Mouse (Mus musculus) left cerebral cortex, adult 2 months (tissue): ENCODE results near the gene Susd5. TPM values are rescaled to one million over a fixed set of nuclear protein-coding genes. Genes with fewer than 3 reads are reported as not detected.

Experiments used
- DNase-seq, 2 experiments: peaks; one replicate each; pipeline ENCODE4 v3.0.0; 2021 to 2022; ENCODE audit warnings: low spot score in 2 of 2, mixed read lengths in 1 of 2; ENCODE audit errors: extremely low spot score in 1 of 2
- H3K27ac ChIP-seq: fragments of 200-600 bp; 2 replicates; pipeline ENCODE4 v1.8.1; 2022
- H3K4me3 ChIP-seq: fragments of 200-600 bp; 2 replicates; pipeline ENCODE4 v1.8.1; 2022
- CTCF ChIP-seq: fragments of 200-600 bp; IDR thresholded peaks from 2 replicates; pipeline ENCODE4 v1.8.1; 2022; ENCODE audit warnings: antibody characterized with exemption, mild to moderate bottlenecking, moderate library complexity
- intact Hi-C: fragments of 180-260 bp; cut with DNase I; formaldehyde crosslinking; loops from one replicate; pipeline ENCODE4 v1.15.1; 2025
- long read RNA-seq, 2 experiments: library from polyadenylated mRNA; stranded (forward); transcript quantifications; one replicate each; pipeline ENCODE4 v2.0.0; 2021; ENCODE audit warnings: borderline mapping rate in 2 of 2
- total RNA-seq, 2 experiments: library from RNA; stranded (reverse); gene quantifications; 2 replicates each; pipeline ENCODE4 v1.2.3; 2021

Susd5 gene
- total RNA-seq, result 10 to 100 TPM in 1 of 2 experiments, 1 to 10 TPM in 1; 9.1 to 11.8 TPM
- long read RNA-seq, experiment 1, full-length matches to known transcripts, result 15 of 17 reads
- long read RNA-seq, experiment 1, partial matches to known transcripts, result 0 of 17 reads
- long read RNA-seq, experiment 1, other reads (novel, unspliced or antisense), result 2 of 17 reads
- long read RNA-seq, experiment 2, full-length matches to known transcripts, result 15 of 16 reads
- long read RNA-seq, experiment 2, partial matches to known transcripts, result 0 of 16 reads
- long read RNA-seq, experiment 2, other reads (novel, unspliced or antisense), result 1 of 16 reads

DNA sequence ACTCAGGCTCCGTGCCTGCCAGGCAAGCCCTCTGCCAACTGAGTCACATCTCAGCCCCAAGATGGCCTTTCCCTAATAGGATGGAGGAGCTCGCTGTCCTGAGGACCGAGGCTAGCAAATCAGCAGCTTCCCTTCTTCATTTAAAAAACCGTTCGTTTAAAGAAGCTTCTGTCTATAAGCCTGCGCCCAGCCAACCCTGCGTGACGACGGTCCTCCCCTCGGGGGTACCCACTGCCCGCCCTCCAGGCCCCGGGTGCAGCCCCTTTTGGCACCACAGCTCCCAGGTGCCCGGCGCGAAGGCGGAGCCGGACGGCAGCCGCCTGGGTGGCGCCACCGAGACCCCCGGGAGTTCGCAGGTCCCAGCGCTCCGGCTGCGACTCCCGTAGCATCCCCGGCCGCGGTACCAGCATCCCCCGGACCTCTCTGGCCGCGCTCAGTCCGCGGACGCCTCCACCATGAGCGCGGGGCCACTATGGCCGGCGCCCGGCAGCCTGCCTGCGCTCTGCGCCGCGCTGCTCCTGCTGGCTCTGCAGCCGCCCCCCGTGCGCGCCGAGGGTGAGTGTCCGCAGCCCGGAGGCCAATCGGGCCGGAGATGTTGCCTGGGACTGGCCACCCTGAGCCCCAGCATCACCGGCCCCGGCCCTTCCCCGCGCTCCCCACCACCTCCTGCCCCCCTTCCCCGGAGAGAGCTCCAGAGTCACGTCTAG, at the start of gene Susd5:
Susd5 (plus strand) TSS at position 51 of the 707 bp plus-strand sequence.
- H3K4me3 ChIP-seq, result peak within 1 kb of the TSS; percentile 50
- peak; percentile 12 to 23 for DNase-seq
- H3K27ac ChIP-seq, result peak within 1 kb of the TSS; percentile 47; the same call in 1 of the 2 replicates
- intact Hi-C loops, result no loop called here
- TF ChIP-seq CTCF, result no peak

GRCm38 (mm10) chr9:114007850-114008350, 49.0 kb upstream of the Susd5 start:
- intact Hi-C loops, result no loop called here
- Histone ChIP-seq H3K4me3 (no peak overlapping the region), H3K27ac (no peak overlapping the region)
- DNase-seq, result no peak
- no peak for TF ChIP-seq CTCF

DNA sequence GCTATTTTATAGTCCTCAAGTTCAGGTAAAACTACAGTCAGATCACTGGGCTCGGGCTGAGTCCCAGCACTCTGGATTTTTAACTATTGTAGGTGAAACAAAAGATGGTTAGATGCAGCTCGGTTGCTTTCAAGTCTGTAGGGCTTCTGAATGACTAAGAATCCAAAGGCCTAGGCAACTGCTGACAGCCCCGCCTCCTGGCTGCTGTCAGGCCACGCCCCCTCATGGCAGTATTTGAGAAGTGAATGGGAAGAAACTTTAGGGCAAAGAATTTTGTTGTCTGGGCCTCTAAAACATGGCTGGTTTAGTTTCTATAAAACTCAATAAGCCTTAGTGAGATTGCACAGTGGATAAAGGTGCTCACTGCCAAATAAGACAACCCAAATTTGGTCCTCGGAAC, 47.4 kb upstream of the Susd5 start:
- intact Hi-C loops, result no loop called here
- Histone ChIP-seq H3K27ac (no peak overlapping the region), H3K4me3 (no peak overlapping the region)
- TF ChIP-seq CTCF, result no peak
- DNase-seq, result no peak

DNA sequence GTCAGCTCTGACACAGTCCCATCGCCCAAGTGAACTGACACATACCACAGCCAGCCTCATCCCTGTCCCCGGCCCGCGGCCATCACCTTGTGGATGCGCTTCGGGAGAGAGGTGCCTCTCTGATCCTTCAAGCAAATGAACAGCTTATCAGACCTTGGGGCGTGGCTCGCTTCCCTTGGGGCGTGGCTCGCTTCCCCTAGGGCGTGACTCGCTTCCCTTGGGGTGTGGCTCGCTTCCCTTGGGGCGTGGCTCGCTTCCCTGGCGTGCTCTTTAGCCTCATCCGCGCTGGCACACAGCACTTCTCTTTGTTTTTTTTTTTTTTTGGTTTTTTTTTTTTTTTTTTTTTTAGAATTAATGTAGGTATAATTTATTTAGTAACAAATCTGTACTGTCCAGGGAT, 45.7 kb upstream of the Susd5 start:
- intact Hi-C loops, result no loop called here
- no peak overlapping the region for H3K4me3 ChIP-seq
- DNase-seq, result no peak
- H3K27ac ChIP-seq, result no peak overlapping the region
- TF ChIP-seq CTCF, result no peak

DNA sequence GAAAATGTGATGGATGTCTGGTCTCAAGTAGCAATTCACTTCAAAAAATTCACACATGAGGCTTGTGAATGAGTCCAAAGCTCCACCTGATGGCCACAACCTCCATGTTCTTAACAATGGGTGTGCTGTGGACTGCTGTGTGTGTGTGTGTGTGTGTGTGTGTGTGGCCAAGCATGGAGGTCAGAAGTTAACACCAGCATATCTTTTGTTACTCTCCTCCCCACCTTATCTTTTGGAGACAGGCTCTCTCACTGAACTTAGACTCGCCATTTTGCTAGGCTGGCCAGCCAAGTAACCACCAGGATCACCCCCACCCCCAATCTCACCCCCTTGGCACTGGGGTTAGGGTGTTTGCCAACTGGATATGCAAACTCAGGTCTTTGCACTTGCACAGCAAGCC, 42.9 kb upstream of the Susd5 start:
- TF ChIP-seq CTCF, result no peak
- Histone ChIP-seq H3K4me3 (no peak overlapping the region), H3K27ac (no peak overlapping the region)
- intact Hi-C loops, result no loop called here
- no peak for DNase-seq

DNA sequence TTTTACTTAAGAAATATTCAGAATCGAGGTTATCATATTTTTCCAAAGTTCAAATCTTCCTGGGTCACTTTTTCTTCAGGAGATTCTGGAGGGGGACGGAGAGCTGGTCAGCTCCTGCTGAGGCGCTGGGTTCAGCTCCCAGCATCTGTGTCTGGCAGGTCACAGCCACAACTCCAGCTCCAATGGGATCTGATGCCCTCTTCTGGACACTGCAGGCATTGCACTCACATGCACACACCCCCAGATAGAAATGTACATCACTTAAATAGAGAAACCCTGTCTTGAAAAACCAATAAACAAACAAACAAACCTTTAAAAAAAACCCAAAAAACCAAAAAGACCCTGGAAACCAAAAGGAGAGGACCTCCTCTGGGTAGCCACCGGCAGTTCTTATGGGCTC, 41.2 kb upstream of the Susd5 start:
- intact Hi-C loops, result no loop called here

DNA sequence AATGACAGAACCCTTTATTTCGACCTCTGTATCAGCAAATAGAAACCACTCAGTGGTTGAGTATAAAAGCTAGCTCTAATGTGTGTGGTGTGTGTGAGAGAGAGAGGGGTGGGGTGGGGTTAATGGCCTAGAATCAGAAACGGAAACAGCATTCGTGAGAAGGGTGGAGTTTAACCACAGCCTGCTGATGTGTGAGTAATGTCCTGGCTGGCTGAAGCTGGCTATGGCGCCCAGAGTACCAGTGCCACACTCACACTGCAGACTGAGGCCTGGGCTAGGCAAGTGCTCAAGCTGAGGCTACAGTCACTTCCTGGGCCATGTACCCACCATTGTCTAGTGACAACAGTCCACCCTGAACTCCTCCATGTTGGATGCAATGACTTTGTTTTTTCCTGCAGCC, 40.5 kb upstream of the Susd5 start:
- intact Hi-C loops, result no loop called here
- TF ChIP-seq CTCF, result no peak
- DNase-seq, result no peak
- no peak overlapping the region for H3K27ac ChIP-seq
- H3K4me3 ChIP-seq, result no peak overlapping the region

More for the DNA sequence above, 41.2 kb upstream of the Susd5 start:
- no peak overlapping the region for H3K27ac ChIP-seq
- TF ChIP-seq CTCF, result peak; percentile 46
- no peak overlapping the region for H3K4me3 ChIP-seq
- DNase-seq, result no peak

DNA sequence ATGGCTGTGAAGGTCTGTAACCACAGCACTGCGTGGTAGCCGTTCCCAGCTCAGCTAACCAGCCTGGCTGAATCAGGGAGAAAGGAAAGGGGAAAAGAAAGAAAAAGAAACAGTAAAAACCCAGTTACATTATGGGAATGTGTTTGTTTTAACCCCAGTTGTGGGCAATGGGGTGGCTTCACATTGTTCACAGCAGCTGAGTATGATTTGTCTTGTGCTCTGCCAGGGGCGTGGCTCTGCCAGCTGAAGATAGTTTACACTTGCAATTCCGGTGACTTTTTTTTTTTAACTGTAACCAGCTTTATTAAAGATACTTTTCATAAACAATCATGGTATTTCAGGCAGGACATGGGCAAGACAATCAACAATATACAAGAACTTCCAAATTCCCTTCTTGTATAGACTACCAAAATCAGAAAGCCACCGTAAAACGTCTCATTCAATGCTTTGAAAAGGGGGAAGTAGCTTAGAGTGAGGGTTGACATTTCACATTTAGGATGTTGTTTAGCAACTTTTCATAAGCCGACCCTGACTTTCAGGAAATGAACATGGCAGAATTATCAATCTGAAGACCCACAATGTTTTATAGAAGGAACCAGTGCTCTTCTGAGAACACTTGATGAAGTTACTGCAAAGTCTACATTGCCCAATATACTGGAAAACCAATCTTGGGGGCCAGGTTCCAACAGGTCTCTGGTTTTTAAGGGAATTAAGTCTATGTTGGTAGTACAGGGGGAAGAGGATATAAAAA, 37.8 kb upstream of the Susd5 start:
- no peak for TF ChIP-seq CTCF
- Histone ChIP-seq H3K27ac (no peak overlapping the region), H3K4me3 (no peak overlapping the region)
- intact Hi-C loops, result no loop called here
- DNase-seq, result no peak

GRCm38 (mm10) chr9:114022141-114022540, 34.8 kb upstream of the Susd5 start:
- Histone ChIP-seq H3K4me3 (no peak overlapping the region), H3K27ac (no peak overlapping the region)
- no peak for TF ChIP-seq CTCF
- intact Hi-C loops, result no loop called here
- DNase-seq, result no peak

- no peak for DNase-seq
- intact Hi-C loops, result no loop called here
- no peak for TF ChIP-seq CTCF
- H3K4me3 ChIP-seq, result peak overlapping the region; percentile 76
- no peak overlapping the region; the same call in 1 of the 2 replicates for H3K27ac ChIP-seq
Measured at GRCm38 (mm10) chr9:114025182-114025581, 31.8 kb upstream of the Susd5 start.

GRCm38 (mm10) chr9:114025846-114026245, 31.1 kb upstream of the Susd5 start:
- peak overlapping the region; percentile 76 for H3K4me3 ChIP-seq
- no peak for DNase-seq
- H3K27ac ChIP-seq, result peak overlapping the region; percentile 93
- intact Hi-C loops, result no loop called here
- TF ChIP-seq CTCF, result no peak
